Mouse (Mus musculus) right cerebral cortex, postnatal 10 days (tissue): Measurements from ENCODE around the gene Gm7168.
"Not testable (repeated sequence)": the region's sequence is repeated elsewhere in the genome, so short reads cannot be mapped to it uniquely, and the experiment has no call there.

Source experiments
- DNase-seq, 2 experiments: peaks; one replicate each; pipeline ENCODE4 v3.0.0; 2021; ENCODE audit warnings: low spot score in 2 of 2

The Gm7168 gene

DNA sequence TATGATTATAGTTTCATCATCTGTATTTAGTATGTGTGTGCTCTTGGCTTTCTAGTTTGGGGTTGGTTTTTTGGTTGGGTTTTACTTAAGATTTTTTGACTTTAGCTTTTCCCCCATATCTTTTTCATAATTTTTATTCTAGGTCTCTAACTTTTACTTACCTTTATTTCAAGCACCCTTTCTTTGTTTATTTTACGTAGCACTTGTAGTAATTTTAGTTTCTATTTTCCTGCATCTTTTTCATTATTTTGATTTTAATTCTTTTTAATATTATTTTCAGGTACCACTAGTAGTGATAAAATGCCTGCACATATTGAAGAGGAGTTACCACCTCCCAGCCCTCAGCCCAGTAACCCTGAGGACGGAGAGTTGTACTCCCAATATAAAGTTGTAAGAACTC, at the start of gene Gm7168:
Gm7168 (plus strand) TSS at position 301 of the 400 bp plus-strand sequence.
- DNase-seq = not testable (repeated sequence)

DNA sequence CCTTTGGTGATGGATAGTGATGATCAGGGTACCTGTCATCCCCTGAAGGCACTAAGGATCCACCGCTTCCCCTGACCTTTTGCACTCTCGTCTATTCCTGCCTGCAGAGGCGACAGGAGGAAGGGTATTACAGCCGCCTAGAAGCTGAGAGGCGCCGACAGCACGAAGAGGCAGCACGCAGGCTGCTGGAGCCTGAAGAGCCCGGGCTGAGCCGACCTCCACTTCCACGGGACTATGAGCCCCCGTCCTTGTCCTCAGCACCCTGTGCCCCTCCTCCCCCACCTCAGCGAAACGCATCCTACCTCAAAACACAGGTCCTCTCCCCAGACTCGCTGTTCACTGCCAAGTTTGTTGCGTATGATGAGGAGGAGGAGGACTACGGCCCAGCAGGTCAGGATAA, 49.3 kb upstream of the Gm7168 start:
- no peak for DNase-seq

DNA sequence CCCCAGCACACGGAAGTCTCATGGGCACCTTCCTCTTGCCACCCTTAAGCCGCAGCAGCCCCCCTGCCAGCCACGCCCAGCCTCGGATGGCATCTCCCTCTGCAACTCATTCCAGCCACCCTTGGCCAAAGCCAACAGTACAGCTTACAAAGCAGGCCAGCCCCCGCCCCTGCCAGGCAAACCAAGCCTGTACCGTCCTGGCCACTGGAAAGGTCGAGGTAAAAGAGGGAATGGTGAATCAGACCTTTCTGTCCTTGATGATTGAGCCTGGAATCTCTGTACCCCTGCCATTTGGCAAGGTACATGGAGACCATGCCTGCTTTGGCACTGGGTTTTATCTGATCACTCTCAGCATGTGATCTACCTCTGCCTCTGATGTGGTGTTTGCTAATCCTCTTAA, 48.9 kb upstream of the Gm7168 start:
- no peak for DNase-seq

DNA sequence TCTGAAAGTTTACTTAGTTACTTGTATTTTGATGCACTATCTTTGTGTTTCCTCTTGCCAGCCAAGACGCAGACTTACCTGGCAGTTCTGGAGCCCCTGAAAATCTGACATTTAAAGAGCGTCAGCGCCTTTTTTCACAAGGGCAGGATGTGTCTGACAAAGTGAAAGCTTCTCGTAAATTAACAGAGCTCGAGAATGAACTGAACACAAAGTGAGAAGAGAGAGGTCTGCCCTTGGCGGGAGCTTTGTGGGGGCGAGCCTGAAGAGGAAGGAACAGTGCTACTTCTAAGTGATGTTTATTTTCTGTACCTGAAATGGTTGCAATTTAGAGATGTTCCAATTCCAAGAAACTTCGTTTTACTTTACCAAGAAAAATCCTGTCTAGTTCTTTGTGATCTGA, 44.4 kb upstream of the Gm7168 start:
- no peak for DNase-seq

DNA sequence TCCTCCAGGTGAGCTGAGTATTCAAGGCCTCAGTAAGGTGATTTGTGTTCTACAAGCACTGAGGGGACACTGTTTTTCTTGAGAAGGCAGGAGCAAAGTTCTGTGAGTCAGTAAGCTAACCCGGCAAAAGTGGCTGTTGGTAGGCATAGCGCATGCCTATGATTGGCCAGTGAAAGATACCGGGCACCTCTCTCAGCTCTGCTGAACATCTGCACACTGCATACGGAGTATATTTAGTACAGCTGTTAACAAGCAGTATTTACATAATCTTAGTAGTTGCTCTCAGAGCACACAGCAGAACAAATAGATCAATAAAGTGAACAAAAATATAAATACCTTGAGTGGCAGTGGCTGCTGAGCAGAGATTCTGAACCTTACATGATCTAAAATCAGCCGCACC, 41.1 kb upstream of the Gm7168 start:
- DNase-seq = no peak

DNA sequence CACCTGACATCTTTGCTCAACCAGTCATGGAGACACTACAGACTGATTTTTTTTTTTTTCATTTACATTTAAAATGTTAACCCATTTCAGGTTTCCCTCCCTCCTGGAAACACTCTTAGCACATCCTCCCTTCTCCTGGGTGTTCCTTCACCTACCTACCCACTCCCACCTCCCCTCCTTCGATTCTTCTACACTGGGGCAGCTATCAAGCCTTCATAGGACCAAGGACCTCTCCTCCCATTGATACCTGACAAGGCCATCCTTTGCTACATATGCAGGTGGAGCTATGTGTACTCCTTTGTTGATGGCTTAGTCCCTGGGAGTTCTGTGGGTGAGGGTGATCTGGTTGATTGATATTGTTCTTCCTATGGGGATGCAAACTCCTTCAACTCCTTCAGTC, 40.5 kb upstream of the Gm7168 start:
- DNase-seq = peak in 1 of 2 experiments; percentile 5

DNA sequence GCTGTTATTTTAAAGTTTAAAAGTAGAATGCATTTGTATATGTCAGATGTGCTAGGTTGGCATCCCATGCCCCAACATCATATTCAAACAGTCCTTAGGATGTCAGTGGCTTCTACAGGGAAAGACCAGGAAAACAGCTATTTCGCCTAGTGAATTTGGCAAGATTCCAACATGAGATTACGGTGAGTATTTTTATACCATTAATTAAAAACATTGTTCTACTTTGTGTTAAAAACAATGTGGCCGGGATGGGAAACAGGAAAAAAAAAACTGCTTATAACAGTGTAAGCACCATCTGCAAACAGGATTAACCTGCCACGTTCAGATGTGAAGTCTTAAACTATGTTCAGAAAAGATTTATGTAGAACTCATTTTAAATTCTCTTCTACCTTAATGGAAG, 34.2 kb upstream of the Gm7168 start:
- DNase-seq = no peak

DNA sequence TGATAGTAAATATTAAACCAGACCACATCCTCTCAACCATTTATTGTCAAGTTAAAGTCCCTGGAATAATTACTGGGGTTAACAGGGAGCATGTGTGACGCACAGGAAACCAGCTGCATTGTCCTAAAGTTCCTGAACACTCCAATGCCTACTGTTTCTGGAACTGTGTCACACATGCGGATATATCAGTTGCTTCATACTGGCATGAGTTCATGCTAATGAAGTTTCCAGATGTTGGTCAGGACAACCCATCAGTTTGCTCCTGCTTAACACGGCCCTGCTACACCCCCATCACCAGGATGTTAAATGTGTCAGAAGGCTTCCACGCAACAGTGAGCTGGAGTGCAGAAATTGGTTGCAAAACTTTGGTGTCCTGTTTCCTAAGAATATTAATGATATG, 33.6 kb upstream of the Gm7168 start:
- no peak for DNase-seq

DNA sequence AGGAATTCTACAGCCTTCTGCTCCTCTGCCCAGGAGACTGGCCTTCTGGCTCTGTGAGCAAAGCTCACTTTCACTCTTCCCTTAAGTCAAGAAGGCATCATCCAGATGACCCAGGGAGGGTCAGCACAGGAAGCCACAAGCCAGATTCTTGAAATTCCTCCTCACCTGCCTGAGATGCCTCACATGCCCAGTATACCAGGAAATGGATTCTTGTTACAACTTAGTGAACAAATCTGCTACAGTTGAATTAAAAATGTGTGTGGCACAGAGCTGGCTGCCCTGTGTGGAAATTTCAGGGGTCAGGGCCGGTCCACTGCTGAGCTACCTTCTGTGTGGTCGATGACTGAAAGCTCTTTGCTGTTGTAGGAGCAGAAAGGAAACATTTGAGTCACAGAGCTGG, 27.4 kb upstream of the Gm7168 start:
- no peak for DNase-seq

DNA sequence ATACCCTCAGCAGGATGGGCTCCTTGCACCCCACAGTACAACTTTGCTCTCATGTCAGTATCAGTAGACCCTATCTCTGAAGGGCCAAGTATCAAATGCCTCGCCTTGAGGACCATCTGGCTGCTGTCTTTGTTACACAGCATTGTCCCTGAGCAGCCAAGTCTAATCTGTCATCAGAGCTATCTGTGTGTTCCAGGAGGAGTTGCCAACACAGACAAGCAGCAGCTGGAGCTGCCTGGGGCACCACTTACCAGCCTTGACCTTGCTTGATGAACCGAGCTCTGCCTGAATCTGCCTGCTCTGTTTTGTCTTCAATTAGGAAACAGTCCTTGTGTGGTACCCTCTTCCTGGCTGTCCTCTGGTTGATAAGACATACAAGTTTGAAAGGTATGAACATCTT, 24.8 kb upstream of the Gm7168 start:
- DNase-seq = no peak

DNA sequence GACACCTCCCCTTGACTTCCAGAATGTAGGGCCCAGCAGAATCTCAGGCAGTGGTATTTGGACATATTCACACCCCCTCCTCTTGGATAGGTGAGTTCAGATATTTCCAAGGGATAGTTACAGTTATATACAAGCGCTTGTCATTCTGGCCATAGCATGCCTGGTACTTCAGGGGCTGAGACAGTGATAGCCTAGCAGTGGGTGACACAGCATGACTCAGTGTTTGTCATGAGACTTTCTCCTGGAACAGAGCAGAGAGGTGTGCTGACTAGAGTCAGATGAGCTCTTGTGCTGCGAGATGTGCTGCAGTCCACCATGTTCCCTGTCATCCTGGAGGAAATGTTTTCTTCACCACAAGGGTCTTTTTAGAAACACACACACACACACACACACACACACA, 23.6 kb upstream of the Gm7168 start:
- no peak for DNase-seq

DNA sequence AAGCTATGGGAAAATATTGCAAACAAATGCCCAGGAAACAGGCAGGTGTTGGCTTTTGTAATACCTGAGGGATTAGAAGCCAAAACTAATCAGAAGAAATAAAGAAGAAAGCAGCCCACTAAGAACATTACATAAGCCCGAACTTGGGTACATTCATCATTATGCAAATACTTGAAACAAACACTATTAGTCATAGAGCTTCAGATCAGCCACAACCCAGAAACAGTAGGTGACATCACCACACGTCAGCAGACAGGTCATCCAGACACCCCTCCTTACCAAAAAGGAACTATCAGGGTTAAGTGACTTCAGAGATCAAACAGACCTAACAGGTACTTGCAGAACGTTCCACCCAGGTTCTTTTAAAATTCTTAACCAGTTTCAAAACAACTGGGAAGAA, 22.2 kb upstream of the Gm7168 start:
- DNase-seq = no peak

DNA sequence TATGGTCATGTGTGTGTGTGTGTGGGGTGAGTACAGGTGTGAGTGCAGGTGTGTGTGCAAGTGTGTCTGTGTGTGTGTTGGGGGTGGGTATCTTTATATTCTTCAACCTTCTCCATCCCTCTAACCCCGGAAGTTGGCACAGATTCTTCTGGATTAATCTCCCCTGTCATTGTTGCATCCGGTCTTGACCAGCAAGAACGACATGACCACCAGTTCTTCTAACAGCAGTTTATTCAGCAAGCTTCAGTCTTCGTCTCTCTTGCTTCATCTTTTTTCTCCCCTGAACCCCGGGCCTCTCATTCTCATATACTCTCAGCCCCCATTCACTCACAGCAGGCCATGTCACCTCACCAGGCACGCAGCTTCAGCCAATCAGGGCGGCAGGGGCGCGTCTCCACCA, 17.8 kb upstream of the Gm7168 start:
- no peak for DNase-seq

DNA sequence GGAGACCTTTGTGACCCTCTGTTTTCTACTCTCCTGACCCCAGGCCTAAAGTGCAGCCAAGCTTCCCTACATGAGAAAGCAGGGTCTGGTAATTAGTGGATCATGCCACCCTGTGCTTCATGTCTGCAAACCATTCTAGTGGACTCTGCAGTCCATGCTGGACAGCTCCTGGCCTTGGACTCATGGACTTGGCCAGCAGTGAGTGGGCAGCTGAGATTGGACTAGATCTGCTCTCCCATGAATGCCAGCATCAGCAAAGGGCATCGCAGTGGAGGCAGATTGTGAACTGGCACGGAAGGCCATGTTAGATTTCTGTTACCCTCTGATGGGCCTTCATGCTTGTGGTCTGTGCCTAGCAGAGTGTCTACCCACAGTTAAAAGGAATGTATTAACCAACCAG, 12.8 kb upstream of the Gm7168 start:
- DNase-seq = not testable (repeated sequence)

DNA sequence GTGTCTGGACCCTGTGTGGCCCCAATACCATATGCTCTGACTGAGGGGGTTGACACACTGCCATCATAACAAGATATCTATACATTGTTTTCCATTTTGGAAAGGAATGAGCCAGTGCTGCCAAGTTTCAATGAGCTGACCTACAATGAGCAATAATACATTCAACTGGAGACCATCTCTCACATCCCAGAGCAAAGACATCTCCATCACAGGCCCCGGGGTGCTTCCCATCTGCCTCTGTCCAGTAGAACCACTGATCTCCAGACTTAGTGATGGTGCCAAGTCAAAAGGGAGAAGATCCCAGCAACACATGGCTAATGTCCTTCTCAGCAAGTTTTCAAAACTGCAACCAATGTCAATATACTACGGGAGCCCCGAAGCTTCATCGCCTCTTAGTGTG, 10.4 kb upstream of the Gm7168 start:
- no peak for DNase-seq

DNA sequence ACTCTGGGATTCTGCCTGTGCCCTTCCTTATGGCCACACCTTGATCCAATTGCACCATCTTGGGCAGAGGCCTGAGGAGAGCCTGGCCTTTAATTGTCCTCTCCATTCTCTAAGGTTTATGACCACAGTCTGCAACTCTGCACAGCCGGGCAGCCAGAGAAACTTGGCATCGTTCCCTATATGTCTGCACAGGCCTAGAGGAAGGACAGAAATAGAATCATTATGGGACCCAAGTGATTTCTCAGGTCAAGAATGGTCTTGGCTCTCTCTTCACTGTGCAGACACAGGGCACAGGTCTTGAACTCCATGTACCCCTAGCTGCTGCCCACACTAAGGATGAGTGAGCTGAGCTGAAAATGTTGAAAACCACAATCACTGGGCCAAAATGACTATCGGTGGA, 9.5 kb upstream of the Gm7168 start:
- DNase-seq = no peak

DNA sequence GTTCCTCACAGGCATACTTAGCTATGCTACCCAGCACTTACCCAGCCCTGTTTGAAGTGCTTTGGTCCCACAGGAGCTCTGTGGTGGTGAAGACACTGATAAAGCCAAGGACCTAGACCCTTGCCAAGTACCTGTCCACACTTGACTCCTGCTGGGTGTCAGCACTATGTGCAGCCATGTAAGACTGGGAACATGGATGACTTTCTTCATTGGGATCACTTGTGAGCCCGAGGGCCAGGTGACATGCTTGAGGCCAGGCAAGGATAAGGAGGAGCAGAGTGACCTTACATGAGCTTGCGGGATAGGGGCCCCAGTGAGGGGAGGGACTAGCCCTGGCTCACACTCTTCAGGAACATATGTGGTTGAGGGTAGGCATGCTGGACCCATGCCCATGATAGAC, 8.9 kb upstream of the Gm7168 start:
- not testable (repeated sequence) for DNase-seq

DNA sequence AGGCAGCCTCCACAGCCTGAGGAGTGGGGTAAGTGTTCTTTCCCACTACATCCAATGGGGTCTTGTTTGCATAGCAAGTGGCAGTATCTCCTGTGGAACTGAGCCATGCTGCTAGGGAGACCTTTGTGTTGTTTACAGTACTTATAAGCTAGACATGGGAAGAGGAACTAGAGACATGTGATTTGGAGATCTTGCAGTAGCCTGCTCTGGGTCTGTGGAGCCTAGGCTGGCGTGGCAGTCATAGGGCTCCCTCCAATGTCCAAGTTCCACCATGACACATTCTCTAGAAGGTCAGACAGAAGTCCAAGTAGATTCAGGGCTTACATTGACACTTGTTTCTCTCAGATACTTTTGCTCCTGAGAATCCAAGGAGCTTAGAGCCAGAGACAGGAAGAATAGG, 7.7 kb upstream of the Gm7168 start:
- DNase-seq = no peak

DNA sequence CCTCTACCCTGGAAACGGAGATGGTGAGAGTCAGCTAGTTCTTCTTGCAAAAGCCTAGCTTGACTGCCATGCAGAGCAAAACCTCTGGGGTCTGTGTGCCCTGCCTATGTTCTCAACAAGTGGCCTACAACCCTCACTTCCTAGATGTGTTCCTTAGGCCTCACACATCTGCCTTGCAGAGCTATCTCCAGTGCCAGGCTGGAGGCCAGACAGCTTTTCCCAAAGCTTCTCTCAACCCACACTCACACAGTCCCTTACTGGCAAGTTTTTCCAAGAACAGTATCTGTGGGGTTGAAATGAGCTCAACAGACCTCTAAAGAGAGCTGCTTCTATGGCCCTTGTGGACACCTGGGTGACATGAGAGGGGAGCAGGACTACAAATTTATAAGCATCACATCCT, 3.4 kb downstream of the Gm7168 start:
- DNase-seq = not testable (repeated sequence)

DNA sequence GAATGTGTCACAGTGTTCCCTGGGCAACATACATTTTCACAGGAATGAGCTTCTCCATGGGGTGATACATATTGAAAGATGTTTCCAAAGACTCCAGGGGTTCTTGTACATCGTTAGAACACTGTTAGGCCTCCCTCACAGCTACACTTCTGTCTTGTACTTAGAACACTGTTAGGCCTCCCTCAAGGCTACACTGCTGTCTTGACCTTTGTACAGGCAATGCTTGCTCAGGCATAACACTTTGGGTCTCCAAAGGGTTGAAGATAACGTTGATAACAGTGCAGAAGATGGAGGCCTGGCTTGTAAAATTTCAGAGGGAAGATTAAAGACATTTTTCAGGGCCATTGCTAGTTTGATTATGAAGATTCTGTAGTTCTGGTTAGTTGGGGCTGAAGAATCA, 10.0 kb downstream of the Gm7168 start:
- not testable (repeated sequence) for DNase-seq

DNA sequence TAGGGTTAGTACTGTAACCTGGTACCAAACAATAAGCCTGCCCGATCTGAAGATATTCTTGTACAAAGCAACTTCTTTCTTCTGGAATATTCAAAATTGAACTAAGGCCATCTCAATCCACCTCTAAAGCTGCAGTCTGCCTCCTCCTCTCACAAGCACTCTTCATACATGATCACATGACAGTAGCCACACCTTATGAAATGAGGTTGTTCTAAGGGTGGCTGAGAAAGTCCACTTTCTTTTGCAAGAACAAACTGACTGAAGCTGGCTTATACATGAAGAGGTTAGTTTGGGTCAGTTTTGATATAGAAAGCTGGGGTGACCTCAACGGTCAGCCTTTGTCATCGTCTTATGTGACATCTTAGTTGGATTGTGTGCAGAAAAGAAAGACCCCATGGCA, 14.1 kb downstream of the Gm7168 start:
- DNase-seq = not testable (repeated sequence)

DNA sequence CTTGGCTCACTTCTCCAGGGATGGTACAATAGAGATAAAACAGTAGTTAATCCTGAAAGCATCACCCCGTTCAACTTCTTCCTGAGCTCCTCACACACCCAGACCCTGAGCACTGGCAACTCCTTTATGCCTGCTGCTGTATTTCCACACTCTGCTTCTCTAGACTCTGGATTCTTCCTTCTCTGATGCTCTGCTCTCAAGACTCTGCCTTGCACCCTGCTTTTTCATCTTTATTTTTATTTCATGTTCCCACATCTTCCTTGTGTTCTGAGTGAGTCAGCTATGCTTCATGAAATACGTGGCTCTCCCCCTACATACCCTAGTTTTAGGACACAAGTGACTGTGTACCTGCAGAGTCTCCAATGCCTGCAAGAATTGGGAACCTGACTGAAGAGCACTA, 16.9 kb downstream of the Gm7168 start:
- DNase-seq = not testable (repeated sequence)

DNA sequence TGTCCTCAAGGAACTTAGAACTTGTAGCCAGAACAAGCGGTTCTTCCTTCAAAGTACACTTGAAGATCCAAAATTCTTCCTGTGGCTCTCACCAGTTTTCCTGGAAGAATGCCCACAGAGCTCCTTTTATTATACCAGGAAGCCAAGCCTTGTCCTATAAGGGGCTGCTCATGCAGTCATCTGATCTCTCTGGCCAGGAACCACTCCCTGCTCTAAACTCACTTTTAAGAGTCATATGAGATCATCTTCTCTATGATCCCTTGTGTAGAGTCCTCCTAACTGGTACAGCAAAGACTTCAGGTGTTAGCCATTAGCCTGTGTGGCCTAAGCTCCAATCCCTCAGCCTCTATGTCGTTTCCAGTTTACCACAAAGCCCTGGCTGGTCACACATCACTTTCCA, 21.7 kb downstream of the Gm7168 start:
- DNase-seq = not testable (repeated sequence)

DNA sequence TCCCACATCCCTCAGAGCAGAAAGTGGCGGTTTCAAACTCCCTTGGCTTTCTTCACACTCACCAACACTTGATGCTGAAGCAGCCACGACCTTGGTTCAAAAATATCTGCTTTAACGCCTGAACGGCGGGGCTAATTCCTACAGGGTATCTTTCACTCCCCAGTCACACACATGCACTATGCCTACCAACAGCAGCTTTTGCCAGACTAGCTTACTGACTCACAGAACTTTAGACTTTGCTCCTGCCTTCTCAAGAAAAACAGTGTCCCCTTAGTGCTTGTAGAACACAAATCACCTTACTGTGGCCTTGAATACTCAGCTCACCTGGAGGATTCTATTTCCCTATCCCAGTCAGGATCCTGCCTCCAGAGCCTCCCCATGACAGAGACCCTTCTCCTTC, 22.6 kb downstream of the Gm7168 start:
- not testable (repeated sequence) for DNase-seq

DNA sequence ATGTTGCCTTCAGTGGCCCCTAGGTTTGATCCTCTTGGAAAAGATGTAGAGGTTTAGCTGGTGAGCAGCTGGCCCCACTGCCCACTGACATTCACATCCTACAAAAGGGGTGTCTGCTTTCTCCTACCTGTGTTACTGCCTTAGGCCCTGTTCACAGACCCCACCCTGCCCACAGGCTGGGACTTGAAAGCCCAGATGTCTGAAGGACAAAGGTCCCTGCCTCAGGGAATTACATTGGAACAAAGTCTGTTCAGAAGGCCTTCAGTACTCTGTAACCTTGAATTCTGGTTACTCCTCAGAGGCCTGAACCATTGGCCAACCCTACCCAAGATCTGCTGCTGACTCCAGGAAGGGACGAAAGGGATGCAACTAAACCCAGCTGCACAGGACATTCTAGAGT, 39.5 kb downstream of the Gm7168 start:
- DNase-seq = no peak
